Mouse (Mus musculus) bone marrow, adult 2 months (tissue): Measurements from ENCODE around the gene Ttc12. TPM values are rescaled to one million over a fixed set of nuclear protein-coding genes. Genes with fewer than 3 reads are reported as not detected.

Experiments
- H3K27ac ChIP-seq: fragments of 200-500 bp; 2 replicates; pipeline ENCODE4 v1.5.1; 2012; ENCODE audit warnings: low read depth, mild to moderate bottlenecking, control low read depth, inconsistent platforms, low read length; ENCODE audit not compliant: control insufficient read depth, poor library complexity, insufficient read depth
- H3K4me1 ChIP-seq: fragments of 200-500 bp; 2 replicates; pipeline ENCODE4 v1.6.1; 2011; ENCODE audit warnings: low read length; ENCODE audit not compliant: control insufficient read depth, insufficient read depth
- H3K4me3 ChIP-seq: fragments of 200-500 bp; replicated peaks from 2 replicates; pipeline ENCODE3; 2011; ENCODE audit warnings: mild to moderate bottlenecking, low read depth, low read length, control low read depth; ENCODE audit not compliant: control insufficient read depth
- CTCF ChIP-seq: fragments of 200-500 bp; IDR thresholded peaks from 2 replicates; pipeline ENCODE4 v1.5.1; 2011; ENCODE audit warnings: low read length, control low read depth; ENCODE audit not compliant: control insufficient read depth, insufficient read depth
- POLR2A ChIP-seq: fragments of 200-500 bp; IDR thresholded peaks from 2 replicates; pipeline ENCODE4 v1.6.1; 2011; ENCODE audit warnings: low read depth, mild to moderate bottlenecking, control low read depth, low read length, borderline replicate concordance; ENCODE audit not compliant: control insufficient read depth
- WGBS: fragments of 180-500 bp; shearing (Covaris S2); methylation state at CpG from one replicate; pipeline ENCODE4 v1.1.7; 2018; 5-methylcytosine and 5-hydroxymethylcytosine counted together
- polyA plus RNA-seq: library from polyadenylated mRNA; stranded (reverse); fragments of >200 nt; gene quantifications from 2 replicates; pipeline ENCODE4 v1.2.4, GENCODE M21; 2011; ENCODE audit warnings: low replicate concordance; ENCODE audit not compliant: missing spikeins, insufficient read depth, insufficient read length

Gene Ttc12
- polyA plus RNA-seq, 1 experiment = 0.55 TPM

DNA sequence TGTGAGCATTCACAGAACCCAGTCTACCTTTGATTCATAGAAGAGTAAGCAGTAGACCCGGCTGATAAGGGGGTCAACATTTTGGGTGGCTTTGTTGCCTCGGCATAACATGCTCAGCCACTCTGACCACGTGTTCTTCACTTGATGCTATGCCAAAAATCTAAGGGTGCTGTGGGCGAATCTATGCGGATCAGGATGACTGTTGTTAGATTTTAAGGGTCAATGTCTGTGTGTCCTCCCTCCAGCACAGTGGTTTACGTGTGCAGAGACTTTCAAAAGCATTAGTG lies 1.6 kb upstream of the Ttc12 start:
- Histone ChIP-seq H3K4me1 (no peaks in the 10 kb centered on the region), H3K4me3 (no peak overlapping the region), H3K27ac (no peak overlapping the region)
- no peak for TF ChIP-seq POLR2A
- TF ChIP-seq CTCF = no peak
- 77% methylated on average over 6 of the region's 6 CpGs for WGBS

- no peak overlapping the region for H3K4me3 ChIP-seq
- TF ChIP-seq POLR2A = no peak
- WGBS = 72% methylated on average over 9 of the region's 9 CpGs
- H3K27ac ChIP-seq = no peak overlapping the region
- no peaks in the 10 kb centered on the region for H3K4me1 ChIP-seq
Observed at GRCm38 (mm10) chr9:49486805-49487656, 1.0 kb upstream of the Ttc12 start.

DNA sequence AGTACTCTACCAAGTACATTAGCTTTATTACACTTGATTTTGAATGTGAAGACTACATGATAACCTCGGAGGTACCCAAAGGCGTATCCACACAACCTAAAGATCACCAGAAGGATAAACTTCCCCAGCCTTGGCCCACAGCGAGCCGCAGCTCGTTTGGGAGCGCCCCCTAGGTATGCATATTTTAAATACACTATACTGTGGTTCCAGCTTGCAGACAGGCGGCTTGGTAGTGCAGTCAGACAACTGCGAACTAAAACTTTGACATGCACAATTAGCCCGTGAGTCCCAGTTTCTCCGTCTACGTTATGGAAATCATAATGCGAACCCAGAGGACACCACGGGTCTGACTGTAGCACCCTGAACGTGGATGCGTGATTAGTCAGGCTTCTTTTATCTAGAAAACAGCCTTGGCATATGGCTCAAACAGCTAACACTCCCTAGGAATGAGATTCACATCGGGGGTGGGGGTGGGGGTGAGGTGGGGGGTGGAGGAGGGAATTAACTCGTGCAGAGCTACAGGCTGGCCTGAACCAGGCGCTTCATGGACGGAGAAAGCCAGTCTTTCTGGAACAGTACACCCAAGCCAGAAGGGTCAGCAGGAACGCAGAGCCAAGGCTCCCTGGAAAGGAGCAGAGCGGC lies 654 bp downstream of the Ttc12 start:
- TF ChIP-seq CTCF (peak; percentile 28; the same call in 1 of the 2 replicates), POLR2A (no peak)
- Histone ChIP-seq H3K4me1 (no peaks in the 10 kb centered on the region), H3K4me3 (peak overlapping the region; percentile 71), H3K27ac (no peak overlapping the region)
- WGBS = 3% methylated on average over 21 of the region's 21 CpGs

DNA sequence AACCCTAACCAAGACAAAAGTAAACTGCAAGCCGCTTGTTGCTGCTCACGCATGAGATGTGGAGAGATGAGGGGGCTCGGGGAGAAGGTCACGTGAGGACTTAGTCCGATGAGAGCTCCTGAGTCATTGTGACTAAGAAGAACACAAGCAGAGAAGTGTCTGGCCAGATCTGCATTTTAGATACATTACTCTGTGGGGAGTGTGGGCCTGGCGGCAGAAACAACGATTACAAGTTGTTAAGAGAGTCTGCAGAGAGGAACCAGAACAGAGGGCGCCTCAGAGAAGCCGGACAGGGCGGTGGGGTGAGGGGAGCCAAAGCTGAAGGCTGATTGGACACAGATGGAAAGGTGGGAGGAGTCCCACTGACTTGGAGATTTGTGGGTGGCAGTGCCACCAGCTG lies 2.7 kb downstream of the Ttc12 start:
- no peaks in the 10 kb centered on the region for H3K4me1 ChIP-seq
- WGBS = 8% methylated on average over 10 of the region's 10 CpGs
- H3K4me3 ChIP-seq = no peak overlapping the region
- TF ChIP-seq POLR2A = no peak
- no peak for TF ChIP-seq CTCF
- no peak overlapping the region for H3K27ac ChIP-seq

- TF ChIP-seq POLR2A (no peak), CTCF (no peak)
- 64% methylated on average over 11 of the region's 11 CpGs for WGBS
- Histone ChIP-seq H3K4me1 (no peaks in the 10 kb centered on the region), H3K4me3 (no peak overlapping the region), H3K27ac (no peak overlapping the region)
Observed at GRCm38 (mm10) chr9:49472126-49472525, 13.9 kb downstream of the Ttc12 start.

DNA sequence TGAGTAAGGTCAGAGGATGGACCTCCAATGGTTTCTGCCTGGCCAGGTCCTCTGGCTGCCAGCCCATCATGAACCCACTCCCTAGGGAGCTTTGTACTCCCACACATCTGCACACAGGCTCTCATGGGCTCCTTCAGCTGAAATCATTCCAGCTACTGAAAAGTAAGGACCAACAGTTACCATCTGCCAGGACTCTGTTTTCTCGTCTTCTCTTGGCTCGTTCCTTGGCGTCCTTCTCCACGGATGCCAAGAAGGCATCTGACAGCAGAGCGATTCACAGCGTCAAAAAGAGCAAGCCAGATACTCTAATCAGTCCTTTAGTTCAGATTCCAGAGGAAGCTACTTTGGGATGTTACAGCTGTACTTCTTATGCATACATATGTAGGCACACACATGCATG lies 15.1 kb downstream of the Ttc12 start:
- Histone ChIP-seq H3K27ac (no peak overlapping the region), H3K4me1 (no peaks in the 10 kb centered on the region), H3K4me3 (no peak overlapping the region)
- TF ChIP-seq CTCF (no peak), POLR2A (no peak)
- WGBS = 92% methylated on average over 6 of the region's 6 CpGs

- WGBS = 86% methylated on average over 19 of the region's 19 CpGs
- TF ChIP-seq CTCF (no peak), POLR2A (no peak)
- H3K27ac ChIP-seq = no peak overlapping the region
- H3K4me1 ChIP-seq = no peaks in the 10 kb centered on the region
- H3K4me3 ChIP-seq = no peak overlapping the region
Observed at GRCm38 (mm10) chr9:49470006-49470405, 16.0 kb downstream of the Ttc12 start.

DNA sequence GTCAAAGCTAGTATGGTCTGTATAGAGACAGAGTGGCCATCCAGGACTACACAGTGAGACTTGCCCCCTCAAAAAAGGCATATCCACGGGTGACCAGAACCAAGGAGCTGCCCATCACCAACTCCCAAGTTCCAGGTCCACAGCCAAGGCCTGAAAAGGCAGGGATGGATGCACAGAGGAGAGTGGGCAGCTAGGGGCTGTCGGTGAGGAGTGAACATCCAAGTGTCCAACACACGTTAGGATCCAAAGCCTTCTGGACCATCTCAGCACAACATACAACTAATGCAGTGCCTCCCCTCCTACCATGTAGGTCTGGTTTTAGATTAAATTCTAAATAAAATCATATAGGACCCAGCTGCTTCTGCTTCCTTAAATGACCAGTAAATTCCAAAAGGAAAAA lies 29.9 kb downstream of the Ttc12 start:
- no peak overlapping the region for H3K27ac ChIP-seq
- no peak for TF ChIP-seq CTCF
- TF ChIP-seq POLR2A = no peak
- no peak overlapping the region for H3K4me3 ChIP-seq
- WGBS = 73% methylated on average over 3 of the region's 3 CpGs
- H3K4me1 ChIP-seq = no peaks in the 10 kb centered on the region

DNA sequence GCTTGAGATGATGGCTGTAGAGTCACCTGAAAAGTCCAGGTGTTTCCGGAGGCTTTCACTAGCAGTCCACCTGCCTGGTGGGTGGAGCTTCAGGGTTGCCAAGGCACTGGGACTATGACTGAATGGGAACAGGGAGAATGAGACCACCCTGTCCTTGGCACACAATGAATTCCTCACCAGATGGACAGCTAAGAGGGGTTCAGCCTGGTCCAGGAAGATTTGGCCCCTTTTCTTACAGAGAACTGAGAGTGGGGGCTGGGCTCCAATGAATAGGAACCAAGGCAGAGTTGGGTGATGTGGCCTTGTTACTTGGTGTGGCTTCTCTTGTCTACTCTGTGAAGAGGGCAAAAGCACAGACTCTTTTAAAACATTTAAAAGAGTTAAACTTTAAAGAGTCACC lies 33.6 kb downstream of the Ttc12 start:
- no peak overlapping the region for H3K27ac ChIP-seq
- no peak overlapping the region for H3K4me3 ChIP-seq
- TF ChIP-seq CTCF (no peak), POLR2A (no peak)
- H3K4me1 ChIP-seq = no peaks in the 10 kb centered on the region
- WGBS = 94% methylated on average over 1 of the region's 1 CpGs
